ENCODE assay signal across 10 mouse cellular contexts in genomic region chr6:83774126-83774525, GRCm38 (mm10). TPM values are rescaled to one million over a fixed set of nuclear protein-coding genes. Genes with fewer than 3 reads are reported as not detected.
DNase-seq lines count a peak whose midpoint lies in the region; ATAC-seq lines count a peak whose summit lies in the region.
"Had no signal": no experiment of that assay in that cellular context is flagged by ENCODE, and none has a peak within 500 bp of the region (broad histone marks: within the 10 kb centered on the region; RNA-seq: fewer than 3 reads in every experiment).

No protein-coding gene starts in this region.

- no peak for ATAC-seq in heart, embryonic 14.5 days (ENCODE audit: insufficient number of reproducible peaks, insufficient read depth, low FRiP score, low read depth)
- ATAC-seq in intestine, embryonic 14.5 days (replicated peaks; ENCODE audit: low FRiP score, low TSS enrichment, low read depth), result no peak
- ATAC-seq in midbrain, embryonic 14.5 days (ENCODE audit: low FRiP score, low TSS enrichment), result no peak
- ATAC-seq: Patski had no signal

- peaks cover 42% of the 10 kb centered on the region for H3K36me3 ChIP-seq in heart, embryonic 14.5 days (ENCODE audit: control insufficient read depth, insufficient read depth, low read length)
- H3K36me3 ChIP-seq in intestine, embryonic 14.5 days (ENCODE audit: control insufficient read depth, insufficient read depth, low read length), result peaks cover 38% of the 10 kb centered on the region
- peaks cover 33% of the 10 kb centered on the region for H3K36me3 ChIP-seq in midbrain, embryonic 14.5 days (ENCODE audit: control insufficient read depth, insufficient read depth, low read length)

- H3K4me3 ChIP-seq in heart, embryonic 14.5 days (ENCODE audit: control insufficient read depth in 1 of 2, insufficient read depth in 1 of 2, low read depth in 1 of 2, low read length in 2 of 2), result peak overlapping the region in 1 of 2 experiments; percentile 63; a peak in 1 of 4 replicates
- H3K4me3 ChIP-seq in intestine, embryonic 14.5 days (ENCODE audit: low read depth, low read length), result 0 out of 2 replicates have a peak overlapping the region, but pooled peaks have one; percentile 84
- peak overlapping the region; percentile 93; the same call in 1 of the 2 replicates for H3K4me3 ChIP-seq in midbrain, embryonic 14.5 days (replicated peaks; ENCODE audit: low read depth, low read length)

- H3K9ac ChIP-seq in heart, embryonic 14.5 days (ENCODE audit: low read length), result peak overlapping the region; percentile 81
- H3K9ac ChIP-seq in intestine, embryonic 14.5 days (ENCODE audit: low read length), result peak overlapping the region; percentile 89; the same call in 1 of the 2 replicates
- no peak overlapping the region for H3K9ac ChIP-seq in midbrain, embryonic 14.5 days (replicated peaks; ENCODE audit: low read length)

- no peaks in the 10 kb centered on the region for H3K9me3 ChIP-seq in heart, embryonic 14.5 days (ENCODE audit: control insufficient read depth, low read length)
- no peaks in the 10 kb centered on the region for H3K9me3 ChIP-seq in intestine, embryonic 14.5 days (ENCODE audit: control insufficient read depth, low read length)
- no peaks in the 10 kb centered on the region for H3K9me3 ChIP-seq in midbrain, embryonic 14.5 days (ENCODE audit: control insufficient read depth, low read length)

- H3K4me1 ChIP-seq in heart, embryonic 14.5 days (ENCODE audit: control insufficient read depth in 2 of 2, insufficient read depth in 2 of 2, low read length in 2 of 2), result peaks cover 7 to 17% of the 10 kb centered on the region in 2 experiments; a peak in 3 of 4 replicates
- H3K4me1 ChIP-seq in intestine, embryonic 14.5 days (replicated peaks; ENCODE audit: control insufficient read depth, insufficient read depth, low read length), result peaks cover 12% of the 10 kb centered on the region
- peaks cover 16% of the 10 kb centered on the region for H3K4me1 ChIP-seq in midbrain, embryonic 14.5 days (ENCODE audit: control insufficient read depth, insufficient read depth, low read length)

- intact Hi-C loops in heart, postnatal 10 days (cut with DNase I), result no loop called here

- no peaks in the 10 kb centered on the region for H3K27me3 ChIP-seq in heart, embryonic 14.5 days (ENCODE audit: control insufficient read depth, insufficient read depth, low read length)
- no peaks in the 10 kb centered on the region for H3K27me3 ChIP-seq in intestine, embryonic 14.5 days (replicated peaks; ENCODE audit: control insufficient read depth, insufficient read depth, low read length)
- no peaks in the 10 kb centered on the region for H3K27me3 ChIP-seq in midbrain, embryonic 14.5 days (ENCODE audit: control insufficient read depth, insufficient read depth, low read length)
- H3K27me3 ChIP-seq: Patski had no signal

- DNase-seq in heart, postnatal 10 days, result no peak
- peak; percentile 30 for DNase-seq in c-Kit-positive CD71-positive TER-119-positive erythroid progenitor cells, embryonic 14.5 days (ENCODE audit: low spot score)
- no peak for DNase-seq in intestine, embryonic 14.5 days (ENCODE audit: low spot score)
- DNase-seq in midbrain, embryonic 14.5 days, result no peak
- no peak for DNase-seq in frontal cortex, postnatal 10 days (ENCODE audit: low spot score in 2 of 2)
- no peak for DNase-seq in cerebellum, postnatal 14 days
- DNase-seq in spleen, postnatal 14 days (ENCODE audit: low spot score in 2 of 2), result no peak
- DNase-seq: kidney, adult 2 months had no signal

- 58% methylated on average over 9 of the region's 9 CpGs for WGBS in heart, embryonic 14.5 days
- 61% methylated on average over 8 of the region's 9 CpGs for WGBS in intestine, embryonic 14.5 days
- 78% methylated on average over 9 of the region's 9 CpGs for WGBS in midbrain, embryonic 14.5 days

- H3K27ac ChIP-seq in heart, embryonic 14.5 days (replicated peaks in 1 of 2; ENCODE audit: control insufficient read depth in 1 of 2, insufficient read depth in 1 of 2, low read depth in 2 of 2, low read length in 2 of 2), result no peak overlapping the region
- H3K27ac ChIP-seq in intestine, embryonic 14.5 days (ENCODE audit: low read depth), result no peak overlapping the region
- no peak overlapping the region for H3K27ac ChIP-seq in midbrain, embryonic 14.5 days (replicated peaks; ENCODE audit: low read depth, low read length)

- H3K4me2 ChIP-seq in heart, embryonic 14.5 days (ENCODE audit: low read length), result peak overlapping the region; percentile 88
- H3K4me2 ChIP-seq in intestine, embryonic 14.5 days (ENCODE audit: low read length), result peak overlapping the region; percentile 78
- H3K4me2 ChIP-seq in midbrain, embryonic 14.5 days (ENCODE audit: low read length), result peak overlapping the region; percentile 88

RNA-seq across cellular contexts. Expression of gene Tex261, which starts 1.5 kb away (rescaled TPM):
- polyA plus RNA-seq in heart, embryonic 14.5 days (2014; fragmentation: Nextera tagmentation; extraction: Ambion mirVana), result 70.3 and 75.9 TPM in 2 replicates
- total RNA-seq in heart, postnatal 10 days (2021), result 10 to 100 TPM; 68.8 to 83.4 TPM
- 71.1 and 79.3 TPM in 2 replicates for polyA plus RNA-seq in intestine, embryonic 14.5 days (2014; fragmentation: Nextera tagmentation; extraction: Ambion mirVana)
- 59.0 and 62.3 TPM in 2 replicates for polyA plus RNA-seq in midbrain, embryonic 14.5 days (2014; fragmentation: Nextera tagmentation; extraction: Ambion mirVana)

RNA-seq across cellular contexts. Expression of gene Ankrd53, which starts 11.7 kb away (rescaled TPM):
- polyA plus RNA-seq in heart, embryonic 14.5 days (2014; fragmentation: Nextera tagmentation; extraction: Ambion mirVana), result not detected in 2 replicates
- not detected for total RNA-seq in heart, postnatal 10 days (2021)
- polyA plus RNA-seq in intestine, embryonic 14.5 days (2014; fragmentation: Nextera tagmentation; extraction: Ambion mirVana), result not detected in 2 replicates
- 0.19 and 0.37 TPM in 2 replicates for polyA plus RNA-seq in midbrain, embryonic 14.5 days (2014; fragmentation: Nextera tagmentation; extraction: Ambion mirVana)

RNA-seq across cellular contexts. Expression of gene Nagk, which starts 20.7 kb away (rescaled TPM):
- polyA plus RNA-seq in heart, embryonic 14.5 days (2014; fragmentation: Nextera tagmentation; extraction: Ambion mirVana), result 64.8 and 69.6 TPM in 2 replicates
- 10 to 100 TPM; 27.4 to 33.0 TPM for total RNA-seq in heart, postnatal 10 days (2021)
- polyA plus RNA-seq in intestine, embryonic 14.5 days (2014; fragmentation: Nextera tagmentation; extraction: Ambion mirVana), result 59.9 and 69.9 TPM in 2 replicates
- 85.8 and 100 TPM in 2 replicates for polyA plus RNA-seq in midbrain, embryonic 14.5 days (2014; fragmentation: Nextera tagmentation; extraction: Ambion mirVana)

RNA-seq across cellular contexts. Expression of gene Atp6v1b1, which starts 31.3 kb away (rescaled TPM):
- not detected in 2 replicates for polyA plus RNA-seq in heart, embryonic 14.5 days (2014; fragmentation: Nextera tagmentation; extraction: Ambion mirVana)
- total RNA-seq in heart, postnatal 10 days (2021), result not detected
- not detected in 2 replicates for polyA plus RNA-seq in intestine, embryonic 14.5 days (2014; fragmentation: Nextera tagmentation; extraction: Ambion mirVana)
- polyA plus RNA-seq in midbrain, embryonic 14.5 days (2014; fragmentation: Nextera tagmentation; extraction: Ambion mirVana), result 0.18 TPM in 1 of 2 replicates, not detected in the other
- polyA plus RNA-seq: Patski had no signal

RNA-seq across cellular contexts. Expression of gene Paip2b, which starts 57.4 kb away (rescaled TPM):
- 11.1 and 14.9 TPM in 2 replicates for polyA plus RNA-seq in heart, embryonic 14.5 days (2014; fragmentation: Nextera tagmentation; extraction: Ambion mirVana)
- total RNA-seq in heart, postnatal 10 days (2021), result 10 to 100 TPM; 19.4 to 20.2 TPM
- 16.8 and 17.8 TPM in 2 replicates for polyA plus RNA-seq in intestine, embryonic 14.5 days (2014; fragmentation: Nextera tagmentation; extraction: Ambion mirVana)
- 25.7 and 35.4 TPM in 2 replicates for polyA plus RNA-seq in midbrain, embryonic 14.5 days (2014; fragmentation: Nextera tagmentation; extraction: Ambion mirVana)
